Mouse (Mus musculus): ENCODE results near the gene Oas1a. TPM values are rescaled to one million over a fixed set of nuclear protein-coding genes. Genes with fewer than 3 reads are reported as not detected.

Gene Oas1a
- total RNA-seq, 1 experiment: 10.7 TPM

DNA sequence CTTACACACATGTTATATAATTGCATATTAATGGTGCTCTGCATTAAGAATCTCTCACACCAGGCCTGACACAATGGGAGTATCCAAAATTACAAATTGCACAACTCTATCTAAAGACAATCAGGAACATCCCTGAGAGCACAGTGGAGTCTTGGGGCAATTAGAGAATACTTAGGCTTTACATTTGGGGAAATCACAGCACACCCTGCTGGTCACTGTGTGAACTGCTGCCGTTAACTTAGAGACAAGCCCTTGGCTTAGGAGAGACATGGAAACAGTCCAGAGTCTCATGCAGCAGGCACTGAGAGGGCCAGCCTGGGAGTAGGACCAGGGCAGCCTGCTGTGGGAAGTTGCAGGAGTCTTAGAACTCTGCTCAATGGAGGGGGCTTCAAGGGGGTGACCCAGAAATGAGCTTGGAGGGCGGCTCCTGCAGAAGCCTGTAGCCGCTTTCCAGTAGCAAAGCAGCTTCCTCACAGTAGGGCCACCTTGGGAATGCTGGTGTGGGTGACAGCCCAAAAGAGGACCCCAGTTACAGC, 57.7 kb downstream of the Oas1a start:
- H3K4me1 ChIP-seq (ENCODE audit: control insufficient read depth in 2 of 2, insufficient read depth in 2 of 2, low read length in 2 of 2, poor library complexity in 1 of 2): peaks cover 3 to 7% of the 10 kb centered on the region in 2 experiments
- in situ Hi-C loops (cut with MboI; ENCODE audit: low sequenced_read_pairs in 2 of 2, unreplicated experiment in 2 of 2): no loop called here

DNA sequence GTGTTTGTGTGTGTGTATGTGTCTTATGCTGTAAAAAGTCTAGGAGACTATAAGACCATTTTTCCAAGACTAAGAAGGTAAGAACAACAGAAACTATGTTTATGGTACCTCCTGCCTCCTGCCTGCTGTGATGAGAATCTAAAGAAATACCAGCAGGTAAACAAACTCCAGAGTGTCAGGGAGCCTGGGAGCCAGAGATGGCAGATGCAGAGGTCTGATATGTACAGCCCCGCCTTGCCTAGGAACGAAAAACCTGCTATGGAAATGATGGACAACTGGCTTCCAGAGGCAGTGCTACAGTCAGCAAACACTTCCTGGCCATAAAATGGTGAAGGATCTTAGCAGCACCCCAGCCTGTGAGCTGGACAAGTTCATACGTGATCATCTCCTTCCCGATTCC, 60.3 kb downstream of the Oas1a start, which contains the start of gene Oas1f:
Gene Oas1f, plus strand, starts transcription at position 301 of the 400 bp plus-strand sequence.
- TF ChIP-seq CHD2 (IDR thresholded peaks at IDR 0.05; ENCODE audit: low read depth, low read length): no peak
- no peak for TF ChIP-seq MAFK (IDR thresholded peaks at IDR 0.05; ENCODE audit: insufficient read depth, low read depth, low read length)
- H3K9me3 ChIP-seq (ENCODE audit: control insufficient read depth, insufficient read depth, low read depth, low read length): no peaks in the 10 kb centered on the region
- in situ Hi-C loops (cut with MboI; ENCODE audit: low sequenced_read_pairs in 2 of 2, unreplicated experiment in 2 of 2): no loop called here
- 0 out of 4 replicates have a peak, but pooled peaks cover 0 to 1% of the 10 kb centered on the region in 2 experiments for H3K4me1 ChIP-seq (ENCODE audit: control insufficient read depth in 2 of 2, insufficient read depth in 2 of 2, low read length in 2 of 2, poor library complexity in 1 of 2)
- DNase-seq (ENCODE audit: low read depth, low spot score): no peak
- H3K9ac ChIP-seq (ENCODE audit: insufficient read depth, low read depth, low read length, poor library complexity, severe bottlenecking): no peak within 1 kb of the TSS
- H3K4me3 ChIP-seq (ENCODE audit: insufficient read depth in 1 of 2, low read depth in 1 of 2, low read length in 2 of 2, poor library complexity in 1 of 2, severe bottlenecking in 1 of 2): no peak within 1 kb of the TSS
- no peak within 1 kb of the TSS for H3K27ac ChIP-seq (ENCODE audit: insufficient read depth, low read depth, low read length, poor library complexity, severe bottlenecking)
- no peaks in the 10 kb centered on the region for H3K36me3 ChIP-seq (ENCODE audit: control insufficient read depth, insufficient read depth, low read length, poor library complexity, severe bottlenecking)

More for the DNA sequence above, 57.7 kb downstream of the Oas1a start:
- TF ChIP-seq MAFK (IDR thresholded peaks at IDR 0.05; ENCODE audit: insufficient read depth, low read depth, low read length) (no peak), HCFC1 (IDR thresholded peaks at IDR 0.05; ENCODE audit: borderline replicate concordance, insufficient read depth, low read length) (no peak), ZNF384 (IDR thresholded peaks at IDR 0.05; ENCODE audit: low read depth, low read length) (no peak), CHD2 (IDR thresholded peaks at IDR 0.05; ENCODE audit: low read depth, low read length) (no peak), ZC3H11A (IDR thresholded peaks at IDR 0.05; ENCODE audit: borderline replicate concordance, low read depth, low read length) (no peak)
- Histone ChIP-seq H3K27ac (ENCODE audit: insufficient read depth, low read depth, low read length, poor library complexity, severe bottlenecking) (no peak overlapping the region), H3K9ac (ENCODE audit: insufficient read depth, low read depth, low read length, poor library complexity, severe bottlenecking) (no peak overlapping the region), H3K36me3 (ENCODE audit: control insufficient read depth, insufficient read depth, low read length, poor library complexity, severe bottlenecking) (no peaks in the 10 kb centered on the region), H3K9me3 (ENCODE audit: control insufficient read depth, insufficient read depth, low read depth, low read length) (no peaks in the 10 kb centered on the region), H3K4me3 (ENCODE audit: insufficient read depth in 1 of 2, low read depth in 1 of 2, low read length in 2 of 2, poor library complexity in 1 of 2, severe bottlenecking in 1 of 2) (no peak overlapping the region)
- DNase-seq (ENCODE audit: low read depth, low spot score): peak; percentile 74

Other genes starting within 250 kb of the Oas1a start
- 13.6 and 29.4 TPM in 2 replicates for gene Dtx1, start 195.6 kb downstream of the Oas1a start, total RNA-seq (2012; rRNA removed)
- 0.85 and 1.3 TPM in 2 replicates for gene Oas2, start 157.7 kb downstream of the Oas1a start, total RNA-seq (2012; rRNA removed)
- gene Oas3, start 129.9 kb downstream of the Oas1a start, total RNA-seq (2012; rRNA removed): 1.6 and 2.4 TPM in 2 replicates
- 0.18 and 0.32 TPM in 2 replicates for gene Oas1e, start 112.0 kb downstream of the Oas1a start, total RNA-seq (2012; rRNA removed)
- gene Oas1c, start 95.0 kb downstream of the Oas1a start, total RNA-seq (2012; rRNA removed): 1.2 and 1.6 TPM in 2 replicates
- gene Oas1f, start 60.2 kb downstream of the Oas1a start, total RNA-seq (2012; rRNA removed): 0.45 and 1.1 TPM in 2 replicates
- not detected in 2 replicates for gene Oas1h, start 46.1 kb downstream of the Oas1a start, total RNA-seq (2012; rRNA removed)
- gene Oas1g, start 19.9 kb downstream of the Oas1a start, total RNA-seq (2012; rRNA removed): 9.1 and 9.6 TPM in 2 replicates
- 0.63 and 1.2 TPM in 2 replicates for gene Oas1d, start 7.0 kb upstream of the Oas1a start, total RNA-seq (2012; rRNA removed)
- 0.09 TPM in 1 of 2 replicates, not detected in the other for gene Rph3a, start 102.6 kb upstream of the Oas1a start, total RNA-seq (2012; rRNA removed)